Mouse (Mus musculus): ENCODE measurements around the gene Rsc1a1.

GRCm38 (mm10) chr4:141654509-141654908 is 30.9 kb downstream of the Rsc1a1 start:
- no peak for TF ChIP-seq ZC3H11A (IDR thresholded peaks at IDR 0.05; ENCODE audit: borderline replicate concordance, low read depth, low read length)
- no peak for TF ChIP-seq MAFK (IDR thresholded peaks at IDR 0.05; ENCODE audit: insufficient read depth, low read depth, low read length)
